Mouse (Mus musculus): Measurements from ENCODE around the gene Scai.

GRCm38 (mm10) chr2:39224621-39225020 is 34.1 kb upstream of the Scai start:
- TF ChIP-seq EP300 (optimal IDR thresholded peaks at IDR 0.05) (no peak), CTCF (IDR thresholded peaks at IDR 0.05; ENCODE audit: low read depth) (peak; percentile 47)

Measured in stomach, postnatal 0 days (tissue).